Mouse (Mus musculus) spleen, adult 2 months (tissue): ENCODE data around the gene Mark3. TPM values are rescaled to one million over a fixed set of nuclear protein-coding genes. Genes with fewer than 3 reads are reported as not detected.

Experiments
- DNase-seq, 2 experiments: peaks; one replicate each; pipeline versions ENCODE4 v3.0.0 to v3.0.0-alpha.2; 2012 to 2021; ENCODE audit warnings: low spot score in 2 of 2, low read depth in 1 of 2
- H3K27ac ChIP-seq: fragments of 200-500 bp; 2 replicates; pipeline ENCODE4 v1.5.1; 2012; ENCODE audit warnings: low read length, inconsistent platforms; ENCODE audit not compliant: insufficient read depth
- H3K27me3 ChIP-seq: fragments of 200-500 bp; 2 replicates; pipeline ENCODE4 v1.6.1; 2012; ENCODE audit warnings: mild to moderate bottlenecking, moderate library complexity, low read length, inconsistent platforms; ENCODE audit not compliant: control insufficient read depth, insufficient read depth
- H3K36me3 ChIP-seq: fragments of 200-500 bp; 2 replicates; pipeline ENCODE4 v1.6.1; 2012; ENCODE audit warnings: mild to moderate bottlenecking, low read length, inconsistent platforms; ENCODE audit not compliant: control insufficient read depth, insufficient read depth
- H3K4me1 ChIP-seq: fragments of 200-500 bp; 2 replicates; pipeline ENCODE4 v1.6.1; 2011; ENCODE audit warnings: inconsistent platforms; ENCODE audit not compliant: control insufficient read depth, insufficient read depth, insufficient read length
- H3K4me3 ChIP-seq: fragments of 200-500 bp; 2 replicates; pipeline ENCODE4 v1.5.1; 2011; ENCODE audit warnings: mild to moderate bottlenecking, inconsistent platforms; ENCODE audit not compliant: insufficient read depth, insufficient read length; ENCODE audit errors: extremely low read depth
- CTCF ChIP-seq: fragments of 200-500 bp; IDR thresholded peaks from 2 replicates; pipeline ENCODE4 v1.5.1; 2011; ENCODE audit warnings: mild to moderate bottlenecking, inconsistent platforms; ENCODE audit not compliant: insufficient read depth, insufficient read length, insufficient replicate concordance; ENCODE audit errors: extremely low read depth
- POLR2A ChIP-seq: fragments of 200-500 bp; IDR thresholded peaks from 2 replicates; pipeline ENCODE4 v1.6.1; 2011; ENCODE audit warnings: low read depth, low read length, inconsistent platforms
- WGBS: fragments of 180-500 bp; shearing (Covaris S2); methylation state at CpG from one replicate; pipeline ENCODE4 v1.1.7; 2018; 5-methylcytosine and 5-hydroxymethylcytosine counted together
- polyA plus RNA-seq: library from polyadenylated mRNA; depleted of rRNA; stranded (reverse); fragments of >200 nt; gene quantifications from 2 replicates; pipeline ENCODE4 v1.2.3, GENCODE M21; 2012

Gene Mark3
- polyA plus RNA-seq, 1 experiment: 19.8 TPM

DNA sequence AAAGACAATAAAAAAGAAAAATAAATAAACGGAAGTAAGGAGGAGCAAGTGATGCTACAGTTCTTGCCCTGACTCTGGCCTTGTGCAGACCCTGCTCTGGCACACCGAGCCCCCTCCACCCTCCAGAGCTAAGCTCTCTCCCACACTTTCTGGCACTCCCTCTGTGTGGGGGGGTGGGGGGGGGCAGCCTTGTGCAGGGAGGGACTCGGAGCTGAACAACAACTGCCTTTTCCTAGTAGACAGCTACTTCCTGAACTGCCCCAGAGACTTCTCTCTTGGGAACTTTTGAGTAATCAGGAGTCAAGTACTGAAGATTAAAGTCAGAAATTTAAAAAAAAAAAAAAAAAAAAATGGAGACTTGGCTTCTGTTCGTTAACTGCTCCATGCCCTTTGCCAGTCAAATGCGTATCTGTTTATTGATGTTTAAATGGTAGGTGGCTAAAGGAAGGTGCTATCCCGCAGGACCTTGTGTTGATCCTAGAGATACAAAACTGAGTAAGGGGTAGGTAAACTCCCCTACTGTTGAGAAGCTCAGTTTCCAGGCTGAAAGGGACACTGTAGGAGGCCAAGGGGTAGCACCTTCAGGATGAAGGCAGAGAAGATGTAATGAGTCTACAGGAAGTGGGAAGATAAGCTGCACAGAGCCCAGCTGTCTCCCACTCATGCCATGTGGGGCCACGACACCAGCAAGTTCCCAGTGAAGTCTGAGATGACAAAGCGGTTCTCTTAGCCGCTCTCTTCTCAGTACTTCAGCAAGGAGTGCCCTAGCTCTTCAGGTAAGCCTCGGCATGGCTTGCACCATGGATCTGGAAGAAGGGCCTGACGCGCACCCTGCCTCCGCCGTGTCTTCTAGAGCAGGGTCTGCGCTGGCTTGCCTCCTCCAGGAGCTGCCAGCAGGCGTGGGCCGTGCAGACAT lies 89.2 kb downstream of the Mark3 start:
- WGBS: 81% methylated on average over 17 of the region's 17 CpGs
- Histone ChIP-seq H3K27me3 (no peaks in the 10 kb centered on the region), H3K36me3 (no peaks in the 10 kb centered on the region; the same call in 1 of the 2 replicates), H3K27ac (no peak overlapping the region), H3K4me1 (no peaks in the 10 kb centered on the region), H3K4me3 (no peak overlapping the region)
- TF ChIP-seq POLR2A (no peak), CTCF (no peak)
- DNase-seq: no peak

DNA sequence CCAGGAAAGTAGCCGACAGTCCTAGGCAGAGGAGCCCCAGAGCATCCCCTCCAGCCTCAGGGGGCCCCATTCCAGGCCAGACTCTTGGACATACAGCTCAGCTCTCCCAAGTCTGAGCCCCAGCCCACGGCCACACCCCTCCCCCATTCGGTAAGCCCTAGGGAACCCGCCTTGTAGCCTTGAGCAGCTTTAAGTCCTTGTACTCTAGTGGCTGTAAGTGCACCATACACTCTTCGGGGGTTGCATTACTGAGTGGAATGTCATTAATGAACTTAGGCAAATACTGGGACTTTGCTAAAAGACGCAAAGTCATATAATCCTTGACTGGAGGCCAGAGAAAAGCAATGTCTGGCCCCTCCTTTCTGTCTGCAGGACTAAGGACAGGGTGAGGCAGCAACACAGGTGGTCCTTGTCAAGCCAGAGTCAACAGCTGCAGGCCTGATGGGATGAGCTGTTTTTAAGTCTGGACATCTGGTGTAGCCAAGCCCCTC lies 89.9 kb downstream of the Mark3 start:
- Histone ChIP-seq H3K4me3 (no peak overlapping the region), H3K4me1 (no peaks in the 10 kb centered on the region), H3K27me3 (no peaks in the 10 kb centered on the region), H3K27ac (no peak overlapping the region), H3K36me3 (no peaks in the 10 kb centered on the region)
- WGBS: 71% methylated on average over 6 of the region's 6 CpGs
- no peak for DNase-seq
- TF ChIP-seq CTCF: no peak
- TF ChIP-seq POLR2A: no peak

DNA sequence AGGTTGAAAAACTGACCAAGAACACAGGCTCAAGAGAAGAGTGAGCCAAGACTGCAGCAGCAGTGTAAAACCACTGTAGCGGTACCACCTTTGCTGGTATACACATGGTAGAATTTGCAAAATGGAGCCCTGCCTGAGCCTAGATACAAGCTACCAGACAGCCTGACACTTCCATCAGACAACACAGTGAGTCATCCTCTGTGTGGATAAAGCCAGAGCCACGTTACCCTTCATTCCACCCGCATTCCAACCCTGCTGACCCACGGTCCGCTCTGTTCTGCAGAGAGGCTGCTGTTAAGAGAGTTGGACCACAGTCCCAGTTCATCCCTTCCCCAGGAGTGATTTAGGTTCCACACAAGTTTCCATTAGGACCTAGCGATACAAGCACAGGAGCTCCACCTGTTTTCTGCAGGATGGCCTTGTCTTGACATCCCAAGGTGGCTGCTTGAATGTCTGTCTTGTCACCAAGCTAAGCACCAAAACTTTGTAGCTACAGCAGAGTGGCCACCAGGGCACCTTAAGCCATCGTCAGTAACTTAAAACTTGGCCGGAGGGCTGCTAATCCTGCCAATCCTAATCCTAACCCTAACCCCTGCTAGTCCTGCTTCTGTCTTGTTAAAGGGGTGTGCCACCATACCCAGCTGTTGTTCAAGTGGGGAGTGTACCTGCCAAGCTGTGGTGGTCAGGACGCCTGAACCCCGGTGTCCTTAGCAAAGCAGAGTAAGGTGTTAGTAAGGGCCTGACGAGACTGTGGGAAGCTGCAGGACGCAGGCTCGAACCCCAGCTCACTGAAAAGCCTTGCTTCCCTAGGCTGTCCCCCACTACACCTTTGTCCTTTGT lies 90.9 kb downstream of the Mark3 start:
- H3K4me1 ChIP-seq: no peaks in the 10 kb centered on the region
- no peak for DNase-seq
- no peak overlapping the region for H3K27ac ChIP-seq
- H3K27me3 ChIP-seq: no peaks in the 10 kb centered on the region
- H3K4me3 ChIP-seq: no peak overlapping the region
- H3K36me3 ChIP-seq: no peaks in the 10 kb centered on the region
- TF ChIP-seq POLR2A: no peak
- TF ChIP-seq CTCF: no peak
- 93% methylated on average over 13 of the region's 13 CpGs for WGBS

DNA sequence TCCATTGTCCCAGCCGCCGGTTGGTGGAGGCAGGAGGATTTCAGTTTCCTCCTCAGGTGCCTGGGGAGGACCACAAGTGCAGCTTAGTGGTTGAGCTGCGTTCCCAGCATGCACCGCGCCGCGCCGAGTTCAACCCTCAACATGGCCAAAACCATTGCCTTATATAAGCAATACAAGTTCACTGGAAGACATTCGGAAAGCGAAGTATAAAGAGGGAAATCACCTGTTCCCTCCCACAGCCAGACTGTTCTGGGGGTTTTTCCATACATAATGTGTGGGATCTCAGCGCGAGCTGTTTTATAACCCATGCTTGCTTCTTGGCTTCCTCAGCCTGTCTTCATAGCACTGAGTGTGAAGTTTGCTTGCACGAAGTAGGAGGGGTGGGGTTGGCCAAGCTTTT lies 92.1 kb downstream of the Mark3 start:
- 0 out of 2 replicates have a peak, but pooled peaks cover 2% of the 10 kb centered on the region for H3K27me3 ChIP-seq
- no peak overlapping the region for H3K27ac ChIP-seq
- no peak for DNase-seq
- peaks cover 5% of the 10 kb centered on the region; the same call in 1 of the 2 replicates for H3K4me1 ChIP-seq
- no peaks in the 10 kb centered on the region for H3K36me3 ChIP-seq
- H3K4me3 ChIP-seq: no peak overlapping the region
- 84% methylated on average over 13 of the region's 13 CpGs for WGBS
- no peak for TF ChIP-seq POLR2A

DNA sequence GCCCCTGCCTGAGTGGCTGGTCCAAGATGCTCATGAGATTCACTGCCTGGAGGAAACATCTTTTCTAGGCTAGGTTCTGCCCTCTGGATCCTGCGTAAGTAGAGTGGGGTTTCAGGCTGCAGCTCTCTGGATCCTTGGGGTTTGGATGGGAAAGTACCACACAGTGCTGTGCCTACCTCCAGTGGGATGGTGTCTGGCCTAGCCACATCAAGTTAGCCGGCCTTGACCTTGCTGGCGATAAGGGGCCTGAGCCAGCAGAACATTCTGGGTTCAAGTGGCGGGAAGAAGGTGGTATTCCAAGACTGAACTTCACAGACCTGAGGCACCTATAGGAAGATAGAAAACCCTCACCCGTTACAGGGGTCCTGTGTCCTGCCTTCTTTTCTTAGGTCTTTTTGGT lies 93.1 kb downstream of the Mark3 start:
- TF ChIP-seq POLR2A: no peak
- TF ChIP-seq CTCF: no peak
- no peak overlapping the region for H3K4me3 ChIP-seq
- no peak overlapping the region for H3K27ac ChIP-seq
- 90% methylated on average over 5 of the region's 5 CpGs for WGBS
- DNase-seq: no peak
- H3K27me3 ChIP-seq: peaks cover 6% of the 10 kb centered on the region
- H3K36me3 ChIP-seq: no peaks in the 10 kb centered on the region
- H3K4me1 ChIP-seq: peaks cover 8% of the 10 kb centered on the region

DNA sequence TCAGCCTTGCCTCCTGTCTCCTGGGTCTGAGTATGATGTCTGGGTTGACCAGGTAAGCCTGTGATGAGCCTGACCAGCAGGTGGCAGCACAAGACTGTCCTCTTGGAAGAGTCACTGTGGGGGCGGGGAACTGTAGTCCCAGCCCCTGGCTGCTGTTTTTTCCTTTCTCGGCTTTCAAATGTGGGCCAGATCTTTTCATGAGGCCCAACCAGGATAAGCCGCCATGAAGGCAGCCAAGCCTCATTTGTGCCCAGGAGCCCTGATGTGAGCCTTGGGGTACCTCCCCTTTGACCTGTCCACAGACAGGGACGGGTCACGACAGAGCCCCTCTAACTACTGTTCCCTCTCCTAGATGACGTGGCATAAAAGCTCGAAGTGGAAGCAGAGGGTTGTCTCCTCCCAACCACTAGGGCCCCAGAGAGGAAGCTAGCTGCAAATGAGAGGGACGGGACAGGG lies 94.2 kb downstream of the Mark3 start:
- peak; percentile 77 to 90 for DNase-seq
- peaks cover 9% of the 10 kb centered on the region for H3K27me3 ChIP-seq
- 1% methylated on average over 8 of the region's 8 CpGs for WGBS

More for the DNA sequence above, 94.2 kb downstream of the Mark3 start:
- TF ChIP-seq CTCF (peak; percentile 93; the same call in 1 of the 2 replicates), POLR2A (no peak)
- Histone ChIP-seq H3K36me3 (no peaks in the 10 kb centered on the region), H3K4me1 (peaks cover 11% of the 10 kb centered on the region), H3K4me3 (peak overlapping the region; percentile 23; the same call in 1 of the 2 replicates), H3K27ac (peak overlapping the region; percentile 68)
